Mouse (Mus musculus) CH12.LX (cell line): ENCODE results near the gene St14.

ENCODE experiments used
- CTCF ChIP-seq, 2 experiments: IDR thresholded peaks in 1 of 2; conservative IDR thresholded peaks in 1 of 2; 2 replicates each; pipeline ENCODE4 v1.5.1; 2011 to 2012; ENCODE audit warnings: low read depth in 2 of 2, low read length in 2 of 2, improper control_type of control experiment in 1 of 2, inconsistent platforms in 1 of 2, mild to moderate bottlenecking in 1 of 2, moderate library complexity in 1 of 2
- E2F4 ChIP-seq: IDR thresholded peaks from 2 replicates; pipeline ENCODE4 v1.6.1; 2011; ENCODE audit warnings: low read depth, low read length, improper control_type of control experiment; ENCODE audit not compliant: insufficient replicate concordance
- EP300 ChIP-seq: IDR thresholded peaks from 2 replicates; pipeline ENCODE4 v1.6.1; 2011; ENCODE audit warnings: low read length, improper control_type of control experiment
- ETS1 ChIP-seq: conservative IDR thresholded peaks from 2 replicates; pipeline ENCODE4 v1.6.1; 2012; ENCODE audit warnings: low read depth, mild to moderate bottlenecking, inconsistent platforms, low read length, improper control_type of control experiment, moderate library complexity
- MAZ ChIP-seq: IDR thresholded peaks from 2 replicates; pipeline ENCODE4 v1.6.1; 2012; ENCODE audit warnings: low read depth, mild to moderate bottlenecking, inconsistent platforms, low read length, improper control_type of control experiment, moderate library complexity
- MEF2A ChIP-seq: IDR thresholded peaks from 2 replicates; pipeline ENCODE4 v1.6.1; 2014; ENCODE audit warnings: low read depth, mild to moderate bottlenecking, inconsistent platforms, low read length, improper control_type of control experiment, borderline replicate concordance
- POLR2A ChIP-seq: IDR thresholded peaks from 2 replicates; pipeline ENCODE4 v1.6.1; 2011; ENCODE audit warnings: low read depth, mild to moderate bottlenecking, improper control_type of control experiment, low read length
- POLR2AphosphoS2 ChIP-seq: IDR thresholded peaks from 2 replicates; pipeline ENCODE4 v1.6.1; 2011; ENCODE audit warnings: low read depth, low read length, improper control_type of control experiment
- SIN3A ChIP-seq: IDR thresholded peaks from 2 replicates; pipeline ENCODE4 v1.6.1; 2012; ENCODE audit warnings: low read length, improper control_type of control experiment, inconsistent platforms

DNA sequence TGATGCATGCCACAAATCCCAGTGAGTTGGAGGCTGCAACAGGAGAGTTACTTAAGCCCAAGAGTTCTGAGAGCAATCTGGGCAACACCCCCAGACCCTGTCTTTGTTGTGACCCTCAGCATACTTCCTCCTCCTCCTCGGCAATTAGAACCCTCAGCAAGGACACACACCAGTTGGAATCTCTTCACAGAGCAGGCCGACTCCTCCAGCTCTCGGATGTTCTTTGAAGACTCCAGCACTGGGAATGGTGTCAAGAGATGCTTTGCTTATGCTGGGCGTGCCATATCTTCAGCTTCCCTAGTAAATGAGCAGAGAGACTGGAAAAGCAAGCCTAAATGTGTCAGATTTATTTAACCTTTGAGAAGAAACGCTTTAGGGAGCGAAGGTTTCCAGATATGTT is 50.9 kb downstream of the St14 start:
- TF ChIP-seq CTCF (conservative IDR thresholded peaks at IDR 0.05 in 1 of 2, IDR thresholded peaks at IDR 0.05 in 1 of 2; ENCODE audit: low read depth in 2 of 2, low read length in 2 of 2) (no peak), EP300 (no peak), POLR2AphosphoS2 (no peak), POLR2A (no peak), SIN3A (no peak), E2F4 (no peak), ETS1 (no peak), MEF2A (no peak), MAZ (no peak)
